Mouse (Mus musculus): Measurements from ENCODE around the gene Tln2. TPM values are rescaled to one million over a fixed set of nuclear protein-coding genes. Genes with fewer than 3 reads are reported as not detected.

The Tln2 gene
- polyA plus RNA-seq, 1 experiment from 2014 or later: 28.6 TPM

- H3K9me3 ChIP-seq: no peaks in the 10 kb centered on the region
- no peak overlapping the region for H3K9ac ChIP-seq
- no peaks in the 10 kb centered on the region for H3K36me3 ChIP-seq
- H3K4me3 ChIP-seq: no peak overlapping the region
- no peak for ATAC-seq (ENCODE audit: insufficient number of reproducible peaks, low FRiP score, low TSS enrichment, low read depth)
- no peaks in the 10 kb centered on the region for H3K27me3 ChIP-seq
- H3K27ac ChIP-seq: no peak overlapping the region
- peaks cover 24% of the 10 kb centered on the region for H3K4me1 ChIP-seq
- no peak overlapping the region for H3K4me2 ChIP-seq
- 85% methylated on average over 2 of the region's 2 CpGs for WGBS
These were observed 376.0 kb downstream of the Tln2 start for GRCm38 (mm10) chr9:67183520-67183919.

DNA sequence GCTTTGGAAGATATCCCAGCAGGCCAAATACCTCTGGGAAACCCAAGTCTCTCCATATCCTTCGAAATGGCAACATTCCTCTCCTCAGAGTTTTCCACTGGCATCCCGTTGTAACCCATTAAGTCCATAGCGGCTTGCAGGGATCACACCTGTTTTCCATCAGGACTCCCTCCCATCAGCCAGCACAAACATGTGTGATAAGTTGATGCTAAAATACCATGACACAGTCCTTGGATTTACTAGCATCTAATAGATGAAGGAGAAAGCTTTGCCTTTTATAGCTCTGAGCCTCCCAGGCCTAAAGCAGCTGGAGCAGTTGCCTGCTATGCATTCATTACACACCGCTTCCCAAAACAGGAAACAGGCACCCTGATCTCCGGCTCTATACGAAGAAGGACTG, 377.5 kb downstream of the Tln2 start:
- no peak overlapping the region for H3K9ac ChIP-seq
- H3K27me3 ChIP-seq: no peaks in the 10 kb centered on the region
- 17% methylated on average over 6 of the region's 6 CpGs for WGBS
- peaks cover 39% of the 10 kb centered on the region for H3K4me1 ChIP-seq
- no peak overlapping the region for H3K4me3 ChIP-seq
- ATAC-seq (ENCODE audit: insufficient number of reproducible peaks, low FRiP score, low TSS enrichment, low read depth): peak; percentile 62
- no peaks in the 10 kb centered on the region for H3K9me3 ChIP-seq
- H3K4me2 ChIP-seq: no peak overlapping the region
- H3K27ac ChIP-seq: peak overlapping the region; percentile 71
- no peaks in the 10 kb centered on the region for H3K36me3 ChIP-seq

DNA sequence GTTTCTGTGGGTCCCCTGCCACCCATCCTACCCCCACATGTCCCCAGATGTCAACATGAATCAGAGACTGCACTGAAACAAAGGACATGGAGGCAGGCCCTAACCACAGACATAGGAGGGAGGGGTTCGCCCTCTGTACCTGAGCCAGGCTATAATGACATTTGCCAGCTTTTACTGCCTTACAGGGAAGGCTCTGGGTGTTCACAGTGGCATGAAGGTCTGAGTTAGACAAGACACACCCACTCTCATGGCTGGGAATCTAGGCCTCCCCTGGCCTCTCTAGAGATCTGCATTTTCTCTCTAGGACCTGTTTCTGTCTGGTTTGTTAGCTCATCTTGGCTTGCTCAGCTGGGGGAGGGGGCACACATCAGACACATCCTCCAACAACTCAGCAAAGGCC, 380.8 kb downstream of the Tln2 start:
- peak; percentile 38; the same call in 1 of the 2 replicates for ATAC-seq (ENCODE audit: insufficient number of reproducible peaks, low FRiP score, low TSS enrichment, low read depth)
- Histone ChIP-seq H3K36me3 (no peaks in the 10 kb centered on the region), H3K9me3 (no peaks in the 10 kb centered on the region), H3K27ac (peak overlapping the region; percentile 67), H3K9ac (no peak overlapping the region), H3K27me3 (no peaks in the 10 kb centered on the region), H3K4me1 (peaks cover 63% of the 10 kb centered on the region), H3K4me2 (no peak overlapping the region), H3K4me3 (no peak overlapping the region)
- 76% methylated on average over 1 of the region's 1 CpGs for WGBS

DNA sequence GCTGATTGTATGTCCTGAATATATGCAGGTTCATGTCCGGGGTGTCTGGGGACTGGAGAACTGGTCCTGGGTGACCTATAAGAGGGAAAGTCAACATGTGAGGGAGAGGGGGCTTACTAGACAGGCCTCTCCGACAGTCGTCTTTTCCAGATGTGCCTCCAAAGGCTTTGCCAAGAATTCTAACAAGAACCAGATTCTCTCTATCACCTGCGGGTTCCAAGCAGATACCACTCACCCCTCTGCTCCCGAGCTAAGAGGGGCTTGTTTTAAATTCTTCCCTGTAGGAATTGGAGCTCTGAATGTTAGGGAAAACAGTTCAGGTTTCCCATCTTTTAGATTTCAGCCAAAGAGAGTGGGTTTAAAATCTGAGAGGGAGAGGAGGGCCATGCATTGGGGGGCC, 381.3 kb downstream of the Tln2 start:
- H3K4me1 ChIP-seq: peaks cover 63% of the 10 kb centered on the region
- no peak for ATAC-seq (ENCODE audit: insufficient number of reproducible peaks, low FRiP score, low TSS enrichment, low read depth)
- no peaks in the 10 kb centered on the region for H3K9me3 ChIP-seq
- H3K27me3 ChIP-seq: no peaks in the 10 kb centered on the region
- H3K4me2 ChIP-seq: no peak overlapping the region
- H3K9ac ChIP-seq: no peak overlapping the region
- peak overlapping the region; percentile 67 for H3K27ac ChIP-seq
- WGBS: 17% methylated on average over 5 of the region's 5 CpGs
- H3K4me3 ChIP-seq: no peak overlapping the region
- no peaks in the 10 kb centered on the region for H3K36me3 ChIP-seq

- Histone ChIP-seq H3K4me1 (peaks cover 47% of the 10 kb centered on the region), H3K9me3 (no peaks in the 10 kb centered on the region), H3K27me3 (no peaks in the 10 kb centered on the region), H3K27ac (peak overlapping the region; percentile 77), H3K9ac (no peak overlapping the region), H3K4me3 (no peak overlapping the region), H3K36me3 (no peaks in the 10 kb centered on the region), H3K4me2 (no peak overlapping the region)
- 33% methylated on average over 8 of the region's 8 CpGs for WGBS
- peak; percentile 33; the same call in 1 of the 2 replicates for ATAC-seq (ENCODE audit: insufficient number of reproducible peaks, low FRiP score, low TSS enrichment, low read depth)
These were observed 383.4 kb downstream of the Tln2 start for GRCm38 (mm10) chr9:67176073-67176472.

GRCm38 (mm10) chr9:67173816-67174215, 385.7 kb downstream of the Tln2 start:
- Histone ChIP-seq H3K9me3 (0 out of 2 replicates have a peak, but pooled peaks cover 4% of the 10 kb centered on the region), H3K36me3 (no peaks in the 10 kb centered on the region), H3K27ac (no peak overlapping the region), H3K4me1 (peaks cover 42% of the 10 kb centered on the region), H3K4me3 (no peak overlapping the region), H3K9ac (no peak overlapping the region), H3K4me2 (no peak overlapping the region), H3K27me3 (no peaks in the 10 kb centered on the region)
- ATAC-seq (ENCODE audit: insufficient number of reproducible peaks, low FRiP score, low TSS enrichment, low read depth): no peak
- WGBS: 91% methylated on average over 6 of the region's 6 CpGs

DNA sequence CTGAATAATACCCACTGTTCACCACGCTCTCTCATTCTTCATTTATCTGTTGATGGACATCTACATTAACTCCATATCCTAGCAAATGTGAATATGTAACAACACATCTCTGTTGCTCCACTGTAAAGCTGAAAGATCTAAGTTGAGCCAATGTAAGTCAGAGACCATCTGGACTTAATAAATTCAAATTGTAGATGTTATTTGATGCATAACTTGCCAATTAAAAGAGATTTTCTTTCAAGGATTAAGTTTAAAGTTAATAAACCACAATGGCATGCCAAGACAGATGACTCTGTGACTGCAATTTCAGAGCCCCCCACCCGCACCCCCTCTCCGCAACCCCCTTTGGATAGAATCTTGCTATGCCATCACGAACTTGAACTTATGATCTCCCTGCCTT, 386.3 kb downstream of the Tln2 start:
- Histone ChIP-seq H3K36me3 (no peaks in the 10 kb centered on the region), H3K4me2 (no peak overlapping the region), H3K9ac (no peak overlapping the region), H3K4me3 (no peak overlapping the region), H3K27ac (no peak overlapping the region), H3K27me3 (no peaks in the 10 kb centered on the region), H3K9me3 (0 out of 2 replicates have a peak, but pooled peaks cover 4% of the 10 kb centered on the region), H3K4me1 (peaks cover 35% of the 10 kb centered on the region)
- 61% methylated on average over 4 of the region's 4 CpGs for WGBS
- ATAC-seq (ENCODE audit: insufficient number of reproducible peaks, low FRiP score, low TSS enrichment, low read depth): no peak

- H3K27ac ChIP-seq: no peak overlapping the region
- no peak overlapping the region for H3K4me2 ChIP-seq
- no peaks in the 10 kb centered on the region for H3K27me3 ChIP-seq
- ATAC-seq (ENCODE audit: insufficient number of reproducible peaks, low FRiP score, low TSS enrichment, low read depth): no peak
- H3K9ac ChIP-seq: no peak overlapping the region
- H3K36me3 ChIP-seq: no peaks in the 10 kb centered on the region
- H3K4me3 ChIP-seq: no peak overlapping the region
- H3K4me1 ChIP-seq: peaks cover 19% of the 10 kb centered on the region
- 0 out of 2 replicates have a peak, but pooled peaks cover 4% of the 10 kb centered on the region for H3K9me3 ChIP-seq
- 93% methylated on average over 4 of the region's 4 CpGs for WGBS
These were observed 388.1 kb downstream of the Tln2 start for GRCm38 (mm10) chr9:67171409-67171808.

DNA sequence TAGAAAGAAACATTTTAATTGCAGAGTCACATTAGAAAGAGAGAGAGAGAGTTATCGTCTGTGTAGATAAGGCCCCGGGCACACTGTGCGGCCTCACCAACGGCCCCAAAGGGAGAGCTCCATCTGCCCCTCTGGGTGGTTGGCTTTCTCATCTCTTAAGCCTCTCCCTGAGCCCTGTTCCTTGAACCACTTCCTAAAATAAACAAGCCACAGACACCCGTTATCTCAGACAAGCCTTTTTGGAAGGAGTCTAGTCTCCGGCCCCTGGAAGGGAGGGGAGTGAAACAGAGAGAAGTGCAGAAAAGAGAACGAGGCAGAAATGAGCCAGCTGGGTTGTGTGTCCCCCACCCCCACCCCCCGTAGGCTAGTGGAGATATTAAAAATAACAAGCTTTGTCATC, 388.7 kb downstream of the Tln2 start:
- Histone ChIP-seq H3K27me3 (no peaks in the 10 kb centered on the region), H3K4me2 (no peak overlapping the region), H3K9ac (no peak overlapping the region), H3K9me3 (0 out of 2 replicates have a peak, but pooled peaks cover 4% of the 10 kb centered on the region), H3K4me1 (peaks cover 13% of the 10 kb centered on the region), H3K27ac (no peak overlapping the region), H3K4me3 (no peak overlapping the region), H3K36me3 (no peaks in the 10 kb centered on the region)
- 79% methylated on average over 8 of the region's 8 CpGs for WGBS
- ATAC-seq (ENCODE audit: insufficient number of reproducible peaks, low FRiP score, low TSS enrichment, low read depth): no peak

DNA sequence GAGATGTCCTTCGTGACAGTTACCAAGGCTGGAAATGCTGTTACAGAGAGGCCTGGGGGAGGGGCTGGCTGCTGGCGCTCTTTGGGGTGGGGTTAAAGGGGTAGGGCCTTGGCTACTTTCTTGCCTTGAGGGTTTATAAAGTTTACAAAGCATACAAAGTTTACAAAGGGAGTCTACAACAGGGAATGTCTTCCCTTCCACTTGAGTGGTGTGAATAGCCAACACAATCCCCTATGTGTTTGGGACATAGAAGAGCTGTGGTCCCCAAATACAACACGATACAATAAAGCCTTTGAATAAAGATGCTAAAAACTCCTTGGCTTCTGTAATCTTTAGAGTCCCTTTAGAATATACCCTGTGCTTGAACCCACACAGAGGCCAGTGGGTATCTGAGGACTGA, 389.5 kb downstream of the Tln2 start:
- Histone ChIP-seq H3K27me3 (no peaks in the 10 kb centered on the region), H3K4me2 (no peak overlapping the region), H3K36me3 (no peaks in the 10 kb centered on the region), H3K27ac (no peak overlapping the region), H3K9me3 (0 out of 2 replicates have a peak, but pooled peaks cover 4% of the 10 kb centered on the region), H3K9ac (no peak overlapping the region), H3K4me1 (peaks cover 6% of the 10 kb centered on the region), H3K4me3 (no peak overlapping the region)
- no peak for ATAC-seq (ENCODE audit: insufficient number of reproducible peaks, low FRiP score, low TSS enrichment, low read depth)
- WGBS: 81% methylated on average over 3 of the region's 3 CpGs

MicroRNA genes within 50 kb of the gene (microRNA counts, 519-probe panel; counts per million panel counts)
- 2,120 counts per million, percentile 39 among the panel's probes with 10 or more counts for microRNA mmu-miR-190

Small RNAs within 50 kb of the gene (microRNA-seq; reads per million reads assigned to microRNA genes)
- gene Mir190a: 61.2 reads per million, percentile 43 among the genes with 10 or more reads in this experiment

Other genes with a start within 250 kb of the Tln2 start
- gene C2cd4b, start 199.7 kb upstream of the Tln2 start, polyA plus RNA-seq (2015; fragmentation: Nextera tagmentation; extraction: Ambion mirVana): 0.24 and 0.96 TPM in 2 replicates